Mouse (Mus musculus): ENCODE results near the gene Pdcd11.
"Not testable (repeated sequence)": the region's sequence is repeated elsewhere in the genome, so short reads cannot be mapped to it uniquely, and the experiment has no call there.

The Pdcd11 gene

GRCm38 (mm10) chr19:47128835-47129234 lies 38.3 kb downstream of the Pdcd11 start:
- no peak for DNase-seq

DNA sequence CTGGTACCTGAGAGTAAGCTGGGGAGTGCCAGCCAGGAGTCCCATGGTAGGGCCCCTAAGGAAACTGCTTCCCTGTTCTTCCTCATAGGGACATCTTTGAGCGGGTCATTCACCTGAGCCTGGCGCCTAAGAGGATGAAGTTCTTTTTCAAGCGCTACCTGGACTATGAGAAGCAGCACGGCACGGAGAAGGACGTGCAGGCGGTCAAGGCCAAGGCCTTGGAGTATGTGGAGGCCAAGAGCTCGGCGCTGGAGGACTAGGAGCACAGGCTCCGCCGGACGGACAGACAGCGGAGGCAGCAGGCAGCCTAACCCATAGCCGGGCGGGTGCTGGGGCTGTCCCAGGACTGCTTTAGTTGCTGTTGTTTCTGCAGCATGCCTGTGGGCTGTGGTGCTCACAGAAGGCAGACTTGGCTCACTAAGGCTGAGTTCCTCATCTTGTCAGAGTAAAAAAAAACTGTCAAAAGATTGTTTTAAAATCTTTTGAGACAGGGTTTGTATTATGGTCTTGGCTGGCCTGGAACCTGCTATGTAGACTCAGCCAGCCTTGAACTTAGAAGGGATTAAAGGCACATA lies 40.1 kb downstream of the Pdcd11 start:
- no peak for DNase-seq

GRCm38 (mm10) chr19:47133161-47133560 lies 42.6 kb downstream of the Pdcd11 start:
- no peak for DNase-seq

DNA sequence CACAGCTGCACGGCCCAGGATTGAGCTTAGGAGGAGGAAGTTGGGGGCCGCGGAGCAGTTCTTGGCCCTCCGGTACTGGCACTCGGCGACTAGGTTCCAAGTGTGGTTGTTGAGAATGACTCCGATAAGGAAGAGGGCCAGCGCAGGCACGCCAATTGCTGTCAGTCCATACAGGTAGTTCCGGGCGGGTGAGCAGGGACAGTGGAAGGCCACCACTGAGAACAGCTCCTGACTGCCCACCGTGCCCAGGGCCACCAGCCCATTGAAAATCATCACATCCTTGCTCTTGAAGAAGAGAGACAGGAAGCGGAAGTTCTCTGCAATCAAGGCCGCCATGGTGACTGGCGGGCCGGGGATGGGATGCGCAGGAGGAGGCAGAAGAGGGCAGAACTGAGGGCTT lies 45.0 kb downstream of the Pdcd11 start:
- no peak for DNase-seq

DNA sequence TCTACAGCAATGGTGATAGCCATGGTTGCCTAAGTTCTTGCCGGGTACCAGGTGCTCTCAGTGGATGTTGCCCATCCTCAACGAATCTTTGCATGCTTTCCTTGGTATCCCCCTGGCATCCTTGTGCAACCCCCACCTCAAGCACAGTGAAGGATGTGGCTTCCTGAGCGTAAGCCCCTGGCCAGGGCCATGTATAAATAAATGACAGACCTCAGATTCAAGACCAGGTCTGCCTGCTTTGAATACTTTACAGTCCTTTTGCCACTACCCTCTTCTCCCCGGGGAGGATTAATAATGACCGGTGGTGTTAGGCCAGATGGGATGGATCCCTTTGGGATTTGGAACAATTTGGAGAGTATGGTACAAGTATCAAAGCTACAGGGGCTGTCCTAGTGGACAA lies 45.6 kb downstream of the Pdcd11 start:
- DNase-seq = no peak

DNA sequence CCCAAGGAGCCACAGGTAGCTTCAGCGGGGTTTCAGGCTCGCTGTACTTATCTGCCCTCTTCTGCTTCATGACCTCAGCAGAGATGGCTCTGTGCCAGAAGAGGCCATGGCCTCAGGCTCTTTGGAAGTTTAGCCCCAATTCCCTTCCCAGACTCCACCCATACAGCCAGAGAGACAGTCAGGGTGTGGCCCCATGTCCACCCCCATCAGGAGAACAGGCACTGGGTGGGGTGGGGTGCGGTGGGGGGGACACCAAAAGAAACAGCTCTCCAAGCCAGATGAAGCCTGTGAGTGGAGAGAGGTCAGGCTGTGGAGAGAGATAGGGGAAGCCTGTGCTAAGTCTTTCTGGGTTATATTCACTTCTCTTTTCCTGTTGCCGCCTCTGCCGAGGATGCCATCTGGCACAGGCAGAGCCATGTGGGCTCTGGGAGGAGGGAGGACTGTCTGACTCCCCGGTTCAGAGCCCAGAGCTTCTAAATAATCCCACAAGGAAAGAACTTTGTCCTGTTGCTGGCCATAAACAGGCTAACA lies 46.5 kb downstream of the Pdcd11 start:
- peak; percentile 34 for DNase-seq

DNA sequence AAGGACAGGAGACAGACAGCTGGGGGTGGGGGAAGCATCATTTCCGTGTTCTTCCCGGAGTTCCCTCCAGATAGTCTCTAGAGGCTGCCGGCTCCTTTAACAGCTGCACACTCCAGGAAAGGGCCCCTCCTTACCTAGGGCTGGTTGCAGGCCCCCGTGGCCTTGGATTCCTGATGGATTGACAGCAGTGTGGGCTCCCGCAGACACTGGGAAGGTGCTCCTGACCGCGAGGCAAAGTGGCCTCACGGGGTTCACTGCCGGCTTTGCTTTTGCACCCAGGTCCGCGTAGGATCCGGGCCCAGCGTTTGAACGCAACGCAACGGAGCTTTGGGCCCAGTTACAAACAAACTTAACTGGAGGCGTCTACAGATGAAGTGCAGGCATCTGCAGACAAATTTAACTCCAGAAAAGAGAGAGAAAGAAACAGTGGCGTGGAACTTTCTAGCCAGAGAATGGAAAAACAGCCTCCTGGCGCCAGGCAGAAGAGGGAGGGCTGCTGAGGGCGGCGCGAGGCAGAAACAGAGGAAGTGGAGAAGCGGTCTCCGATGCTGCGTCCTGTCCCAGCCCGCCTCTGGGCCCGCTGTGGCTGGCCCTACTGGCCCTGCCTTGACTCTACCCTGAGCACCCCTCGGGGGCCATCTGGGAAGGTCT lies 47.3 kb downstream of the Pdcd11 start, which contains the start of gene Calhm2:
Gene Calhm2 (minus strand): TSS at position 524 of the 651 bp plus-strand sequence.
- no peak for DNase-seq

- not testable (repeated sequence) for DNase-seq
These were observed 49.0 kb downstream of the Pdcd11 start for GRCm38 (mm10) chr19:47139611-47140010.

- DNase-seq = no peak
These were observed 51.9 kb downstream of the Pdcd11 start for GRCm38 (mm10) chr19:47142438-47142837.

DNA sequence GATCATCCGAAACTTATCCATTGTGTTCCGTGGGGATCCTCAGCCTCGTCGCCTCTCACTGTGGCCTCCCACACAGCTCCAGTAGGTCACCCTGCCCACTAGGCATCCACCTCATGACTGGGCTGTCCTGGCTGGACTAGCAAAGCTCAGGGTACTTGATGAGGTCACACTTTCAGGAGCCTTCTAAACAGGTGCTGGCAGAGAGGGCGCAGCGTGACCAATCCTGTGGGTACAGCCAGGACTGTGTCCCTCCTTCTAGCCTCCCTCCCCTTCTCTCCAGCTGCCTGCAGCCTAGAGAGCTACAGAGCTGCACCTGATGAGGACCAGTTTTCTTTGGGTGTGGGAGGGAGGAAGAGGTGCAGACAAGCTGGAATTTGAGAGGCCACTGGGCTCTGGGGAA lies 53.6 kb downstream of the Pdcd11 start, which contains the start of gene Calhm1:
Gene Calhm1 (minus strand): TSS at position 101 of the 400 bp plus-strand sequence.
- DNase-seq = no peak

DNA sequence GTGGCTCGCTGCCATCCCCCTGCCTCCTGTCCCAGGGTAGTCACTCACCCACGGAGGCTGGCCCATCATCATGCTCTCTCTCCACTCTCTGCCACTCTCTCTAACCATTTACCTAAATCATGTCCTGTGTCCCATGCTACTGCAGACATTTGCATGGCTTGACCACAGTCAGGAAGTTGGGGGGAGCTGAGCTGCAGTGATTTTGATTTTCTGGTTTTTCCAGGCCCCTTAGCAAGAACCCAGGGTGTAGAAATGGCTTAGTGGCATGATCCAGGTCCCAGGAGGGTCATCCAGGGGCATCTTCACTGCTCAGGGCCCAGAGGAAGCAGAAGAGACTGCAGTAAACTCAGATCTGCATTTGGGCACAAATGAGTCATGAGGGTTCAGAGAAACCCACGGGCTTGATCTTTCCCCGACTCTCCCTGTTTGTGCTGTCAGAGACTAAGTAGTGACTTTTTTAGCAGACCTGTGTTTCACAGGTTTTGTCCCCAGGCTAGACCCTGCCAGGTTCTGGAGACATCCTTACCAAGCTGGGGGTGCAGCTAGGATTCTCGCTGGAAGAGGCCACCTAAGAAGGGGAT lies 57.8 kb downstream of the Pdcd11 start:
- DNase-seq = no peak

- DNase-seq = no peak
These were observed 59.3 kb downstream of the Pdcd11 start for GRCm38 (mm10) chr19:47149854-47150253.

DNA sequence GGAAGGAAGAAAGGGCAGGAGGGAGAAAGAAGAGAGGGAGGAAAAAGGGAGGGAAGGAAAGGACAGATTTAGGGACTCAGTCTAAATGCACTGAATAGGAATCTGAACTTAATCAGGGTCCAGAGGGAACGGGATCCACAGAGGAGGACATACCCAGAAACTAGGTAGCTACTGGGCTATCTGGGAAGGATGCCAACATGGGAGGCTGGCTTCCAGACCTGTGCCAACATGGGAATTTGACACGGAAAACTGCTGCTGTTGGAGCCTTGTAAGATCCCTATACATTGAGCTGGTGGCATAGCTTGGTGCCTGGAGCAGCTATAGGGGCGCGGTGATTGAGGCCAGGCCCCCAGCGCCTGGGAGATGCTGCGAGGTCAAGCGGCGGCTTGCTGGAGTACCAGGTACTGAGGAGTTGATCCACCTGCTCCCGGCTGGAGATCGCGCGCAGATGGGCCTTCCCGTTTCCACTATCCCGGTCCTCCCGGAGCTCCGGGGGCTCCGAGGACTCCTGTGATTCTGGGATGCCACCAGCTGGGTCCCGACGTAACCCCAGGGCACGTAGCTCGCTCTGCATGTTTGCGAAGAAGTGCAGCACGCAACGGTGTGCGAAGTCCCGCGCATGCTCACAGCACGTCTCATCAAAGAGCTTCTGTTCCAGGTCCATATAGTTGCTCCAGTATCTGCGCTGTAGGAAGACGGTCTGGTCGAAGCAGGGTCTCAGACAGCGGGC lies 60.9 kb downstream of the Pdcd11 start:
- peak; percentile 45 for DNase-seq

- DNase-seq = no peak
These were observed 61.4 kb downstream of the Pdcd11 start for GRCm38 (mm10) chr19:47152062-47152369.

DNA sequence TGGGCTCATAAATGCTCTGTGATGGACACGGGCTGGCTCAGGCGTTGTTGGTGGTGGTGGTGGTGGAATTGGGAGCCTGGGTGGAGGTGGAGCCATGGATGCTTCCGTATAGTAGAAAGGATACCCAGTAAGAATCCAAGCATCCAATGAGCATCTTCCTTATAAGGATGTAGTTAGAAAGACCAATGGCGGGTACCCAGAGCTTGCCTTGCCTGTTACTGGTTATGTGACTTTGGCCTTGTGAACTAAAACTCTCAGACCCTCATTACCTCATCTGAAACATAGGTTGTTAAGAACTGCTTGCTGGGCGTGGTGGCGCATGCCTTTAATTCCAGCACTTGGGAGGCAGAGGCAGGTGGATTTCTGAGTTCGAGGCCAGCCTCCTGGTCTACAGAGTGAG lies 63.2 kb downstream of the Pdcd11 start:
- DNase-seq = no peak

GRCm38 (mm10) chr19:47157664-47158063 lies 67.1 kb downstream of the Pdcd11 start, which contains the start of gene Calhm3:
Gene Calhm3, minus strand, starts transcription at chr19:47157764.
- no peak for DNase-seq

DNA sequence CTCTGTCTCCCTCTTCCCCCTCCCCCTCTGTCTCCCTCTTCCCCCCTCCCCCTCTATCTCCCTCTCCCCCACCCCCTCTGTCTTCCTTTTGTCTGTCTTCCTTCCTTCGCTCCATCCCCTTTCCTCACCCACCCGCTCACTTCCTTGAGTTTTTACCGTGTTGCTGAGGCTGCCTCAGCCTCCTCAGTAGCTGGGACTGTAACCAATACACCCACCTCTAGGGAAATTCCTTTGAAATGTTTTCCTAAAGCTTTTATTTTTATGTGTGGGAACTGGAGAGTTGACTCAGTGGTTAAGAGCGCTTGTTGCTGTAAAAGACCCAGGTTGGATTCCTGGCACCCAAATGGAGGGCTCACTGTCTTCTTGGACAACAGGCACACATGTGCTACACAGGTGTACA lies 71.1 kb downstream of the Pdcd11 start:
- no peak for DNase-seq

GRCm38 (mm10) chr19:47163176-47163744 lies 72.7 kb downstream of the Pdcd11 start:
- no peak for DNase-seq

- DNase-seq = no peak
These were observed 76.2 kb downstream of the Pdcd11 start for GRCm38 (mm10) chr19:47166758-47167157.

DNA sequence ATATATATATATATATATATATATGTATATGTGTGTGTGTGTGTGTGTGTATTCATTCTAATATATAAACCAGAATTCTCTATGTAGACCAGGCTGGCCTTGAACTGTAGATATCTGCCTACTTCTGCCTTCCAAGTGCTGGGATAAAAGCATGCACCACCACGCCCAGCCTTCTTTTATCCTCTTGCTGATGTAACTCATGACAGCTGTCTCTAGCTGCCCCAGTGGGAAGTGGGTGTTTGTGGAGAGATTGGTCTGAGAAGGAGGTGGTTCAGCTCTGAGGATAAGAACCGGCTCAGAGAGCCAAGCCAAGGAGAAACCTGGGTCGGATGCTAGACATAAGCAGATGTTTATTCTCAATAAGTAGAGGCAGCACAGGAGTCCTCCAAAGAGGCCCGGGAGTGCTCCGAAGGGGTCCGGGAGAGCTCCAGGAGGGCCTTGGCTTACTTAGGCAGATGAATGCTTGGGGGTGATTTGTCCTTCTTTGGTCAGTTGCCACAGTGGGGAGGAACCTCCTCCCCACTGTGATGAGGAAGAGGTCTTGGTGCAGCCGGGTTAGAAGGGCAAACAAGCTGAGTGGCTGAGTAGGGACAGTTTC lies 77.1 kb downstream of the Pdcd11 start:
- DNase-seq = peak; percentile 10

DNA sequence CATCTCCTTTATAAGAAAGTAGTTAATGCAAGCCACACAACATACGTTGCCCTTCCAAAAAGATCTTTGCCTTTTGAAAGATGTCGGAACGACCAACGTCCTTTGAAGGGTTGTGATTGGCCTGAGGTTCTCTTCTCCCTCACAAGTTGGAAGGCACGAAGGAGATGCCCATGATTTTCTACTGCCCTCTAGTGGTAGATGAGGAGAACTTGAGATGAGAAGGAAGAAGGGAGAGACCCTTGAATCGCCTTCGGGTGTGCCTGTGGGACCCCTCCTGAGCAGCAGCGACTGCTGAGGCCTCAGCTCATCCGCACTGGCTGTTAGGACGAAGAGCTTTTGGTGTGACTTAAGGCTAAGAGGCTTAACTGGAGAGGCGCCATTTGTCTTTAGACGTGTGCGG lies 77.7 kb downstream of the Pdcd11 start:
- DNase-seq = peak; percentile 27

GRCm38 (mm10) chr19:47168793-47169412 lies 78.3 kb downstream of the Pdcd11 start:
- DNase-seq = peak; percentile 72

Data from cerebellum, adult 11-12 months (tissue).